Mouse (Mus musculus): Measurements from ENCODE around the gene Abca12.

Gene Abca12

DNA sequence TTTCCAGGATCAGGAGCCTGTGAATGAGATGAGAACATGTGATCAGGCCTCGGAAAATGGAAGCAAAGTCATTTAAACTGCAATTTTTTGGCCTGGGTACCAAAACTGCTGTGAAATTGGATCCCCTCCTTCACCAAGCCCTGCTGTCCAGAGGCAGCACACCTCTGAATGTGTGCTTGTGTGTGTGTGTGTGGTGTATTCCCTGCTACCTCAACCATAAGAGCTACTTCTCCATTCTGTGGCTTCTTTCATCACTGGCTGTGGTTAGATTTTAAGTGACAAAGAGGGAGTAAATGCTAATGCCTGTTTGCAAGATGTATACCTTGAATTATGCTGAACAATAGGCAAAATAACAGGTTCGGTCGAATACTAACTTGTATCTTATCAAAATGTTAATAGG lies 84.4 kb downstream of the Abca12 start:
- DNase-seq: no peak

DNA sequence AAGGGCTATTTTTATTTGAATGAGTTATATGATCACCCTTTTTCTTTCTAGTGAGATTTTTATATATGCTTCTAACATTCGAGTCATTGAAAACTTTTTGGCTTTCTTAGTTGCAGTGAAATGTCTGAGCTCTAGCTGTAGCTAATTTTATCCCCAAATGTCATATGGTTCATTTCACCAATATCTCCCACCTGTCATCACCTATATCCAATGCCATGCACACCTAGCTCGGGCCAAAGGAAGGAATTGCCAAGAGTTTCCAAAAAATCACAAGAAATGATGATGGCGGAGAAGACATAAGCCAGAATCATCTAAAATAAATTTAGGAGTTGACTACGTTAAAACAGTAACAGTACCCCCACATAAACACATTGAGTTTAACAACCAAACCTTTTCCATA lies 102.5 kb downstream of the Abca12 start:
- no peak for DNase-seq

DNA sequence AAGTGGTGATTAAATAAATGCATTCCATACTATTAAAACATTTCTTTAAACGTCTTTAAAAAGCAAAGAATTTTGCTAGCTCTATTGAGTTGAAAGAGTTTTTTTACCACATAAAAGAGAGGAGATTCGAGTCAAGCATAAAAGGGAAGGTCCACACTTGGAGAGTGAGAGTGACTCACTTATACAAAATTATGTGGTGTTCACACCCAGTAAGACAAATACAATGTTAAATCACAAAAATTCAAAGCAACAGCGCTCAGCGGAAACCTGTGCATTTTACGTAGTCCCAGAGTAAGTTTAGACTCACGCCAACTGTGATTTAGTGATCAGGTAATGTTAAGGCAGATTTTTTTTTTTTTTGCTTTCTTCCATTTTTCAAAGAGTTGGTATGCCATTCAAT lies 104.1 kb downstream of the Abca12 start:
- DNase-seq: no peak

DNA sequence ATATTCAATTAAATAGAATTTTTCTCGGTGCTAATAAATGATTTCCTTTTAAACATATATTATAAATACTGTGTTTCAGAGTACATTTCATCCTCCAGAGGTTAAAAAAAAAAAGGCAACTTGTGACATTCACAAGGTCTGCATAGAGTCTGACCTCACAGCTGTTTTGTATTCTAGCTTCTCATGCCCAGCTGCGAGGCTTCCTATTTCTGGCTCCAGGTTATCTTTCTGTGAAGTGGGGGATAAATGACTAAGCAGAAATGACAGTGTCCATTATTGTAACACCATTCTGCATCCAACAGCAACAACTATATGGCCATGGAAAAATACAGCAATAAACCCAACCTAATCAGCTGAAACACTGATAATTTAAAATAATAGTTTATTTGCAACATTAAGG lies 107.3 kb downstream of the Abca12 start:
- no peak for DNase-seq

DNA sequence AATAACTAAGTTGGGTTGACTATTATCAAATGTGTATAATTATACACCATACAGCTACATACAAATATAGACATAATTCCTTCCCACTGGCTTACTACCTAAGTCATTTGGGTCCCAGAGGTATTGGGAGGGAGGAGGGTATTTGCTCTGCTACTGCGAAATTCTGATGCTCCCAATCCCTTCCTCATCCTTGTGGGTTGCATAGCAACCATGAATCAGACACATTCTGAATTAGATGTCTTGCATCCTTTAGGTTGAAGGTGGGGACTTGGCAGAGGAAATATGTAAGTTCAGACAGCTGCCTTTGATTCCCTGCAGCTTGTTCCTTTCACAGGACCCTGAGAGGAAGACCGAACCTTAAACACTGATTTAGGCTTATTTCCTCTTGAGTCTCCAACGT lies 108.5 kb downstream of the Abca12 start:
- DNase-seq: no peak

DNA sequence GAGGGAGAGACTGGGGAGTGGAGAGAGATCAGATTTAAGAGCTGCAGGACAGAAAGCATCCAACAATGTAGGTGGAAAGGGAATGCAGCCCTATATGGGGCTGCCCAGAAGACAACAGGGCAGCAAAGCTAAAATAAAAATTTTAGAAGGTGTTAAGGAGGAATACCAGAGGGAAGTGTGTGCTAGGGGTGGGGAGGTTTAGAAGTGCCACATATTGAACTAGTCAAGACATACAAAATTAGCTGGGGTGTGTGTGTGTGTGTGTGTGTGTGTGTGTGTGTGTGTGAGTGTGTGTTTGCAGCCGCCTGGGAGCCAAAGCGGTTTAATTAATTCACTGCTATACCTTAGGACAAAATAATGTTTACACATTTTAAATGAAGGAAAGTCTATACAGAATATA lies 110.1 kb downstream of the Abca12 start:
- DNase-seq: no peak

DNA sequence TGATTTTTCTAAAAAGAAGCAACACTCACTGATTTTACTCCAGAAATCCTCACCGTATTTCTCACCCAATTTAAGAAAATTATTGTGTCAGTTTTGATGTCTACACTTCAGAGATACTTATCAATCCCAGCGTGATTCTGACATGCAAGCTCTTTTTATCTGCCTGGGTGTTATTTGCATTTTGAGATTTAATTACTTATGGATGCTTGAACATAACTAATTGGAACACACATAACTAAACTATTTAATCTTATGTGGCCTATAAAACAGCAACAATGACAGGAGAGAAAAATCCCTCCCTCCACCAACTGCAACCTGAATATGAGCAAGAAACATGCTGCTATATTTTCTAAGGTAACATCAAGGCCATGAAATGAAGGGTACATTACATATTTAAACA lies 117.7 kb downstream of the Abca12 start:
- no peak for DNase-seq

DNA sequence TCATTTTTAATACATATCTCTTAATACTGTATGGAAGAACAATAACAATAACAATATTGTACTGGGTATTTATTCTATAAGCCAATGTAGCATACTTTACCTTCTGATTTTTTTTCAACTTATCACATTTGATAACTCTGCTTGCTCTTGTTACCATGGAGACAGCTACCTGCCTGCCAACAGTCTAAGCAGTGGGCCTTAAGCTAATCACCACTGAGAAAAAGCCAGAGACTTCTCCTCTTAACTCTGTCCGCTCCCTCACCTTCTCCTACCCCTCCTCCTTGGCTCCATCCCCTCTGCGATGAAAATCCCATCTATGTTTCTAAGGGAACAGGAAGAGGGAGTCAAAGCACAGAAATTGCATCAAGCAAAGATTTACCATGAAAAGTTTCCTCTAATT lies 118.1 kb downstream of the Abca12 start:
- DNase-seq: no peak

DNA sequence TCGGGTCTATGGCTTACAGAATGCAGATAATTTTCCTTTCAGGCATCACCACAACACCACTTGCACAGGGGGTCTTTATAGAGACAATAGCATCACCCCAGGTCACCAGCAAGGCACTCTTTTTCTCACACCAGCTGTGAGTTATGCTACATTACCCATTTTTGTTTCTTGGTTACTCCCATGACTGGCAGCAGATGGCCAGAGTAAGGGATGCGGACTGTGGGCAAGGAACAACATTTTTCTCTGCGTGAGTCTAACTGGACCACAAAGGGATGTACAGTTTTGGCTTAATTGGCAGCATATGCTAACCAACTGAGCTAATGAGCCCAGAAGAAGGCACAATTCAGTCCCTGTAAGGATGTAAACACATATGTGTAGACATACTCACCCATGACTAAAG lies 122.8 kb downstream of the Abca12 start:
- no peak for DNase-seq

DNA sequence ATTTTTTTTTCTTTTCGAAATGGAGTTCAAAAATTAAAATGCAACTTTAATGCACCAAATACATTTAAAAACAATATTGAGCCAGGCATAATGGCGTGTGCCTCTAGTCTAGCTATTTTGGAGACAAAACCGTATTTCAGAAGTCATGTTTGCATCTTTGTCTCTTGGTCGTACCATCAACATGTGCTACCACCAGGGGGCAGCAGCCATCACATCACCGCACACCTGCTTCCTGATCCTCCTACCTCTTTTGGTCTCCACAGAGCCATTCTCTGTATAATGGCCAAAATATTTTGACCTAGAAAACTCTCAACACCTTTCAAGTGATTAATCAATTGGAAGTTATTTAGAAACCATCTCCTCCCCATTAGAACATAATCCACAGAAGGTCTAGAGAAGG lies 125.2 kb downstream of the Abca12 start:
- peak; percentile 29 for DNase-seq

DNA sequence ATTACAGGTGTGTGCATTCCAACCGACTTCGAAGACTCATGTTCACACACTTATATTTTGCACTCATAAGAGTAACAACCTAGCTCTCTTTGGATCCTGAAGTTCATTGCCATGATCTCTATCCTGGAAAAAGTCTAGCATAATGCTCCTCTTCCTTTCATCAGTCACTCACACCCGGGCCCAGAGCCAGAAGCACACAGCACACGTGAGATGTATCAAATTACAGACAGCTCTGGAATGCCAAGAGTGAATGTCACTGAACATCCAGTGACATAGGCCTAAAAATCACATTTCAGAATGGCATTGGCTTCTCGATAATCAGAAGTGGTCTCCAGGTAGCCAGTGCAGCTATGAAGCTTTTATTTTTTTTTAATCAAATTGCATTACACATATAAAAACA lies 137.8 kb downstream of the Abca12 start:
- DNase-seq: no peak

DNA sequence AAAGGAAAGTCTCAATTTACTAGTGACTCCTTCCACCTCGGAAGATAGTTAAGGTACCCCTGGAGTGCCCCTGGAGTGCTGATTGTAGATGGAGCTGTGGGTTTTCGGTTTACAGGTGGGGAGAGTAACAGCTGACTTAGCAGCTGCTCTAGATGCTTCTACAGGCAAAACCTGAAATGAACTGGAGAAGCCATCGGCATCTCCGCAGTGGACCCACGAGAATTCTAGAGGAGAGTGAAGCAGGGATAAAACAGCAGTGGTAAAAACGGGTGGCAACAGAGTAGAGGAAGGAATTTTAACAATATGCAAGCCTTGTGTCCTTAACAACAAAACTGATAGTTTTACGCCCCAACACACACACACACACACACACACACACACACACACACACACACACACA lies 142.2 kb downstream of the Abca12 start:
- no peak for DNase-seq

DNA sequence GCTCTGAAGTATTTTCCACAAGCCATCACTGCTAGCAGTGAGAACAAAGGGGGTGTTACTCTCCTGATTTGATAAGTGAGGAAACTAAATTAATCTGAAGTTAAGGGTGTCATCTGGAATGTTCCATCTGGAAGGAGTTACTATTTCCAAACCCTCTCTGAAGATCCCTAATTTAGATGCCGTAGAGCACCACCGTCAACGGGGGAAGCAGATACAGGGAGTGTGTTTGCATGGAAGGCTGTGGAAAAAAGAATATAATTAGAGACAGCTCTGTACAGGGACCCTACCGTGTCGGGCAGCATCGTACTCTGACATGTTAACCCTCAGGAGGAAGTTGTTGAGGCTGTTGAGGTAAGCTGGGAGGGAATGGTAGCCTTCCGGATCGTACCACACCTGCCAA lies 142.6 kb downstream of the Abca12 start:
- DNase-seq: no peak

DNA sequence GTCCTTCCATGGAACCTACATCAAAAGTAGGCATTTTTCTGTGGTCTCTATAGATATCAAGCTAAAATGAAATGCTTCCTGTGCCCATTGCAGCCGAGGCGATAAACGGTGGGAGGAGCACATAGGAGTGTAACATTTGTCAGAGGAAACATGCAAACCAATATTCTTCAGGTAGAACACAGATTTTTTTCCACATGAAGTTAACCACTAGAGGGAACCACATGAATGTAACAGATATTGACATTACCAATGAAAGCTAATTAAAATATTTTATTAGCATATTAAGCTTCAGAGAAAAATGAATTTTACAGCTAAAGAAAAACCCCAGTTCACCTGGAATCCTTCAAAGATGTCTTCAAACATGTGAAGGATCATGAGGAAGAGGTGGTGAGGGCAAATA lies 144.6 kb downstream of the Abca12 start:
- DNase-seq: no peak

DNA sequence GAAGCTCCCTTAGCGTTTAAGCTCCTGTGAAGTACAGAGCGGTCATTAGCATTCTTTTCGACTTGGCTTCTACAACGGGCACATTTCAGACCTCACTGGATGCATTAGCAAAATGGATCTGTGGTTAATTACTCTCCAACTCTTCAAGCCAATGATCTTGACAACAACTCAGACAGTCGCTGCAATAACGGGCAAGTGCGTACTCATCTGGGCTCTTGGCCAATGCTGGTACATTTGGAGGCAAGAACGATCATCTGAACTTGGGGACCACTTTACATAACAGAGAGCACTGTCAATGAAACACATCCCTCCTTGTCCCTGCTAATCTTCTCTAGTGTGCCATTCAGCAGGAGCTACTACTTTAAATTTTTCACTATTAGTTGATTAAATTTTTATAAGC lies 148.1 kb downstream of the Abca12 start:
- DNase-seq: no peak

DNA sequence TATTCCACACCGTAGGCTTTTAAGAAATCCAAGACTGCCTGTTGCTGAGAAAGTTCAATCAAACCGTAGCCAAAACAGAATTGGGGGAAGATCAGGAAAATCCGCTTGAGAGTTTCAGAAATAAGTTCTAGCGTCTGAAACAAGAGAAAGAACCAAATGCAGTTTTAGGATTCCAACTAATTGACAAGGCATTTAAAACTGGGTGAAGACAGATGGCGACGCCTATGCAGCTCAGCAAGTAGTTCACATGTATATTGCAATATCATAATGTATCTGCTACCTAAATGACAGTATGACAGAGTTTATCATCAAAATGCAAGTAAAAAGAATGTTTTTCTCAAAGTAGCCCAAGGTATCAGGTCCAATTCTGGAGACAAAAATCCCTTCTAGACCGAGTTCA lies 151.2 kb downstream of the Abca12 start:
- no peak for DNase-seq

DNA sequence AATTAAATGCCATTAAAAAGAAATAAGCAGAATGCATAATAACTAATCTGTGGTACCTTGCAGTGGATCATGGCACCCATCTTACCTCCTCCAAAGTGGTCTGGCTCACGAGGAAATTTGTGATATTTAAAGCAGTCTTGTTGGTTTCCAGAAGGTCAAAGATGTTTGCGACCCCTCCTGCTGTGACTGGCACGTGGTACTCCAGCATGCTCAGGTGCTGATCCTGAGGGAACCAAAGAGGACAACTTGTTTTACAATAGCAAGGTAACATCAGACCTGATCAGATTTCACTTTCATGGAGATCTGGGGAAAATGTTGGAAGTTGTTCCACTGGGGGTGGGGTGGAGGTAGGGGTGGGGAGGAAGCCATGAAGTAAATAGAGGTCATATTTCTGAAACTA lies 170.1 kb downstream of the Abca12 start:
- no peak for DNase-seq

DNA sequence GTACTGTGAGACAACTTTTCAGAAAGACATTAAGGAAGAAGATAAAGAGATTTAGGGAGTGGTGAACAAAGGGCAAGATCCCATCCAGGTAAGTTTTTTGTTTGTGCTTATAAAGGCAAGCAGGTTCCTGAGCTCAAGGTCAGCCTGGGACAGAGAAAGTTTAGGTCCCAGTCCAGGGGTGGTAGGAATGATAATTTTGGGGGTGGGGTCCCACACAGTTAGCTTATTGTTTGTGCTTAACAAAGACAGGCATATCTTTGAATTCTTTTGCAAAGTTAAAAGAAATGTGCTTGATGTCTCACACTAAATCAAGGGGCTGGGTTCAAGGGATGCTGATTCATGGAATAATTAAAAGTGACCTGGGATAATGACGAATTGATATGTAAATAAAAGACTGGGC lies 173.3 kb downstream of the Abca12 start:
- no peak for DNase-seq

DNA sequence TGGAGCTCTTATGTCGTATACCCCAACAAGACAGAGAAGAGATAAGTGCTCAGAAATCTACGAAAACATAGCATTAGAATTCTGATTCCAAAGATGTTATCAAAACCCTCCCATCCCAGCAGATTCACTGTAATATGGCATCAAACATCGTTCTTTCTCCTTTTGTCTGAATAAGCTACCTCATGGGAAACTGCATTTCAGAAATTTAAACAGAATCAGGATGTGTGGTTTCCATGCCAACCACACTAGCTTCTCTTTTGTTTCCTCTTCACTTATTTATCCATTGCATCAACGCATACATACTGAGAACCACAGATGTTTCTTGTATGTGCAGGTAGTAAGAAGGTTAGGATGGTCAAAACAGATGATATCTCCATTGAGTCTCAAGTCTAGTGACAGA lies 175.1 kb downstream of the Abca12 start:
- no peak for DNase-seq

DNA sequence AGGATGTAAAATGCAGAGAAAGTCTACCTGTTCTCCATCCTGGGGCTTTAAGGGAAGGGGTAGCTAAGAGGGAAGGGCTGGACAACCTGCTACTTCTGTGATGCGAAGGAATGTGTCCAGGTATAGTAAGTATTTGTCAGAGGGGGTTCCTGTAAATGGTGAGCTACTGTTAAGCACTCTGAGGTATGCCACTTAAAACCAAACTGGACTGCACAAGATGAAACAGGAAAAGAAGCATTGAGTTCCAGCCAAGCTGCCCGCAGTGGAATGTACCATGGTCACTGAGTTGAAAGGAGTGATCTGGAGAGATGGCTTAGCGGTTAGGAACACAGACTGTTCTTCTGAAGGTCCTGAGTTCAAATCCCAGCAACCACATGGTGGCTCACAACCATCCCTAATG lies 179.4 kb downstream of the Abca12 start:
- no peak for DNase-seq

DNA sequence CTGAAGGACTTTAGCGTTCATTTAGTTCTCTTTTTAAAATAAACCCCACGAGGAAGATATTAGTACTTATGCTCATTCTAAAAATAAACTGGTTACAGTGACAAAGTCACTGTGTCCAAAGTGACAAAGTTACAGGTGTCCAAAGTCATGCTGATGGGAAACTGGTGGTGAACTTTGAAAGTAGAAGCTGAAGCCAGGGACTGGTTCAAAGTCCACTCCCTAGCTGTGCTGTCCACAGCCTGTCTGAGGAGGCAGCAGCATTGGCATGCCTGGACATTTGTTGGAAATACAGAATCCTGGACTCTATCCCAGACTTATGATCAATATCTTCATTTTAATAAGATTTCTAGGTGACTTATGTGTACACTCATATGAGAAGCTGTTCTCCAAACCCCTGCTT lies 183.5 kb downstream of the Abca12 start:
- no peak for DNase-seq

DNA sequence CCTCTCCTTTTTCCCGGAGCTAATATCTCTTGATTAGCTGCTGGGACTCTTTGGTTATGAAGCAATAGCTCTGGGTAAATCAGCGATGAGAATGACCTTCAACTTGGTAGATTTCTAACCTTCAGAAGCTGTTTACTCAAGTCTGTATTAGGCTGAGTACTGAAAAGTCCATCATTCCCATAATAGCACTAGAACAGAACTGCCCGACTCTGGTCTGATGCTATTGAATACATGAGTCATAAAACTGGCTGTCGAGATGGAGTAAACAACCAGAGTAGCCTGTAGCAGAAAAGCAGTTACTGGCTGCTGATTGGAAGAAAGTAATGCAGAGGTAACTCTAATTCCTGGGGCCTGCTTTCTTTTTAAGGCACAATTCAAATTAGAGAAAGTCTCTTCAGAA lies 211.1 kb downstream of the Abca12 start:
- no peak for DNase-seq

DNA sequence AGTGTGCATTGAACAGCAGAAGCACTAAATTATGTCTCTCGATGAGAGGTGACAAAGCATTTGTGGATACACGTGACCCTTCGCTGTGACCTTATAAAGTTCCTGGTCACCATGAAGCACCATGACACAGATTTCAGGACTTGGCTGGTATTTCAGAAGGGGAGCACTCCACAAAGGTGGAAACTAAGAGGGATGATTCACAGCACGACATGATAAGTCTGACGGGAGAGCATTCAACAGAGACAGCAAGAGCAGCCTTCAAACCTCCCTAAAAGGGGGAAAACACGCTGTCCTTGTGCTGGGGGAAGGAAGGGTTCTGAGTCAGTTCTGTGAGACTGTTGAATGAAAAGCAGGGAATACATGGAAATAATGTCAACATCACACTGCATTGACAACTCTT lies 218.5 kb downstream of the Abca12 start:
- no peak for DNase-seq

DNA sequence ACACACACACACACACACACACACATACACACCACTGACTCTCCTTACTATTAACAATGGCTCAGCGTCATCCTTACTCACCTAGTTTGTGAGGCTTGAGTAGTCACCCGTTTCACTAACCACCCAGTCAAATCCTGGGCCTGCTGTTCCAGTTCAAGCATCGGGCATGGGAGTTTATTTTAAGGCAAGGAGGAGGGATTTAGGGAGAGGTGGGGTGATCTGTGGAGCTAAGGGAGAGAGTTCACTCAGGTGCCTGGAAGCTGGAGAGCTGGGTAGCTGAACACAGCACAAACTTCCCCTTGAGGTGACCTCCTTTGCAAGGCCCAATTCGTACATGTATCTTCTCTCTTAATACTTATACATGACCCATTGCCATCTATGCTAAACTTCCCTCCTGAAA lies 219.4 kb downstream of the Abca12 start:
- DNase-seq: no peak

DNA sequence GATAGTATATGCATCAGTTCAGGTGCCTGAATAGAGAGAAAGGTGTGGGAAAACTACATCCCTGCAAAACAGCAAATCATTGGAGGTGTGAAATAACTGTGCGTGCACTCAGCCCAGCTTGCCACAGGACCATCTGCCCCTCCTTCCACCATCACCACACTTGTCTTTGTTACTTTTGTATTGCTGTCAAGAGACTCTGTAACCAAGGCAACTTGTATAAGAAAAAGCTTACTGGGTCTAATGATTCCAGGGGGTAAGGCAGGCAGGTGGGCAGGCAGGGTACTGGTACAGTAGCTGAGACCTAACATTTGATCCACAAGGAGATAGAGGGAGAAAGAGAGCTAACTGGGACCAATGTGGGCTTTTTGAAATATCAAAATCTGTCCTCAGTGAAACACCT lies 220.8 kb downstream of the Abca12 start:
- DNase-seq: no peak

Measured in cerebellum, adult 9-10 months (tissue).